ENCODE assay signal across 18 mouse cellular contexts in genomic region chr10:97211238-97211695, GRCm38 (mm10).
DNase-seq lines count a peak whose midpoint lies in the region; ATAC-seq and TF ChIP-seq lines count a peak whose summit lies in the region.
"Had no signal": no experiment of that assay in that cellular context is flagged by ENCODE, and none has a peak within 500 bp of the region (broad histone marks: within the 10 kb centered on the region; RNA-seq: fewer than 3 reads in every experiment).

No protein-coding gene starts in this region.

- no peak overlapping the region for H3K4me2 ChIP-seq in forebrain, postnatal 0 days (ENCODE audit: low read depth)

- WGBS in forebrain, postnatal 0 days: 18% methylated on average over 4 of the region's 4 CpGs
- 53% methylated on average over 4 of the region's 4 CpGs for WGBS in midbrain, embryonic 10.5 days

- H3K36me3 ChIP-seq in forebrain, postnatal 0 days (ENCODE audit: insufficient read depth): no peaks in the 10 kb centered on the region
- H3K36me3 ChIP-seq in midbrain, embryonic 10.5 days: no peaks in the 10 kb centered on the region

- no peaks in the 10 kb centered on the region for H3K27me3 ChIP-seq in forebrain, postnatal 0 days (ENCODE audit: insufficient read depth, low read length)
- no peaks in the 10 kb centered on the region for H3K27me3 ChIP-seq in midbrain, embryonic 10.5 days (ENCODE audit: low read depth, poor library complexity, severe bottlenecking)
- H3K27me3 ChIP-seq: megakaryocyte, embryonic 14.5 days had no signal

- no peaks in the 10 kb centered on the region for H3K9me3 ChIP-seq in forebrain, postnatal 0 days (ENCODE audit: low read length)
- no peaks in the 10 kb centered on the region for H3K9me3 ChIP-seq in midbrain, embryonic 10.5 days (replicated peaks)

- H3K9ac ChIP-seq in forebrain, postnatal 0 days: no peak overlapping the region
- H3K9ac ChIP-seq: liver, postnatal 0 days had no signal

- no peak overlapping the region for H3K27ac ChIP-seq in forebrain, postnatal 0 days (ENCODE audit: low read depth, low read length)
- peak overlapping the region; percentile 74 for H3K27ac ChIP-seq in midbrain, embryonic 10.5 days (replicated peaks)

- peak; percentile 30 for DNase-seq in retina, postnatal 1 day
- DNase-seq in retina, embryonic 14.5 days (ENCODE audit: low spot score): no peak
- DNase-seq in forebrain, postnatal 0 days: peak; percentile 48
- peak; percentile 28 for DNase-seq in midbrain, embryonic 10.5 days (ENCODE audit: low spot score)
- no peak for DNase-seq in thymus, postnatal 0 days (ENCODE audit: low spot score)
- no peak for DNase-seq in urinary bladder, postnatal 36 days (ENCODE audit: low spot score in 2 of 2)
- DNase-seq in kidney, adult 8-10 months: no peak
- DNase-seq: cerebellum, postnatal 36 days; gastrocnemius, postnatal 36 days; heart, postnatal 10 days; kidney, postnatal 4 days; liver; liver, postnatal 0 days; lung, postnatal 14 days; spleen, adult 18-20 months; thymus, postnatal 36 days had no signal

- no peak for TF ChIP-seq CTCF in forebrain, postnatal 0 days (IDR thresholded peaks at IDR 0.05; ENCODE audit: low read depth)

- 0 out of 2 replicates have a peak, but pooled peaks cover 8% of the 10 kb centered on the region for H3K4me1 ChIP-seq in forebrain, postnatal 0 days (ENCODE audit: insufficient read depth)
- peaks cover 41% of the 10 kb centered on the region for H3K4me1 ChIP-seq in midbrain, embryonic 10.5 days
- H3K4me1 ChIP-seq: megakaryocyte, embryonic 14.5 days had no signal

- no peak overlapping the region for H3K4me3 ChIP-seq in forebrain, postnatal 0 days (ENCODE audit: low read depth, low read length)
- H3K4me3 ChIP-seq in midbrain, embryonic 10.5 days: no peak overlapping the region
- H3K4me3 ChIP-seq: megakaryocyte, embryonic 14.5 days had no signal

- ATAC-seq in forebrain, postnatal 0 days: peak; percentile 71
- ATAC-seq: inflammation-experienced regulatory T-cells, adult 6 months; liver, postnatal 0 days had no signal

Comparison
In these comparisons a context has a peak if more than half of its experiments do, and no peak if none do; other contexts are left out.
1. DNase-seq: peak in retina, postnatal 1 day (single experiment), forebrain, postnatal 0 days (single experiment) and midbrain, embryonic 10.5 days (single experiment); none in retina, embryonic 14.5 days (single experiment), thymus, postnatal 0 days (single experiment), urinary bladder, postnatal 36 days (0 of 2) and kidney, adult 8-10 months (0 of 2).